Mouse (Mus musculus) CH12.LX (cell line): ENCODE data around the gene Mdm4. TPM values are rescaled to one million over a fixed set of nuclear protein-coding genes. Genes with fewer than 3 reads are reported as not detected.
A peak's percentile ranks its signal among the peaks of the same experiment; 100 is the strongest.

Experiments used
- DNase-seq: peaks from one replicate; pipeline ENCODE4 v3.0.0-alpha.2; 2013; ENCODE audit errors: extremely low read depth
- H3K27ac ChIP-seq: 2 replicates; pipeline ENCODE4 v1.5.1; 2012; ENCODE audit warnings: low read depth, mild to moderate bottlenecking, control low read depth, moderate library complexity; ENCODE audit not compliant: insufficient read depth
- H3K27me3 ChIP-seq: replicated peaks from 2 replicates; pipeline ENCODE3; 2012; ENCODE audit warnings: inconsistent platforms
- H3K36me3 ChIP-seq, 2 experiments: replicated peaks in 1 of 2; 2 replicates each; pipeline versions ENCODE3 to v1.6.1; 2012; ENCODE audit warnings: inconsistent platforms in 1 of 2, low read length in 1 of 2, mild to moderate bottlenecking in 1 of 2, mixed read lengths in 1 of 2, moderate library complexity in 1 of 2; ENCODE audit not compliant: control insufficient read depth in 1 of 2, insufficient read depth in 1 of 2
- H3K4me1 ChIP-seq, 2 experiments: 2 replicates each; pipeline ENCODE4 v1.6.1; 2012; ENCODE audit warnings: inconsistent platforms in 1 of 2, moderate library complexity in 1 of 2; ENCODE audit not compliant: insufficient read depth in 2 of 2, control insufficient read depth in 1 of 2
- H3K4me2 ChIP-seq: 2 replicates; pipeline ENCODE4 v1.6.1; 2012; ENCODE audit warnings: low read depth, mild to moderate bottlenecking, control low read depth; ENCODE audit not compliant: poor library complexity, insufficient read depth, severe bottlenecking
- H3K4me3 ChIP-seq, 3 experiments: fragments of 150-350 bp in 1 of 3; sonication (generic) in 1 of 3; replicated peaks in 1 of 3; 2 replicates each; pipeline versions ENCODE3 to v1.5.1; 2011 to 2012; ENCODE audit warnings: low read depth in 2 of 3, low read length in 2 of 3, mild to moderate bottlenecking in 2 of 3, moderate library complexity in 2 of 3, control low read depth in 1 of 3, improper control_type of control experiment in 1 of 3, inconsistent platforms in 1 of 3, mixed read lengths in 1 of 3; ENCODE audit not compliant: poor library complexity in 1 of 3
- H3K79me2 ChIP-seq: replicated peaks from 2 replicates; pipeline ENCODE4 v1.6.1; 2012; ENCODE audit warnings: mild to moderate bottlenecking, moderate library complexity; ENCODE audit not compliant: control insufficient read depth, poor library complexity, insufficient read depth, severe bottlenecking; ENCODE audit errors: extremely low read depth
- H3K9ac ChIP-seq: 2 replicates; pipeline ENCODE4 v1.6.1; 2012; ENCODE audit warnings: low read depth, mild to moderate bottlenecking, control low read depth, moderate library complexity; ENCODE audit not compliant: insufficient read depth
- H3K9me3 ChIP-seq: replicated peaks from 2 replicates; pipeline ENCODE3; 2012; ENCODE audit warnings: low read length, inconsistent platforms, mixed read lengths
- BHLHE40 ChIP-seq: IDR thresholded peaks from 2 replicates; pipeline ENCODE4 v1.6.1; 2011; ENCODE audit warnings: mild to moderate bottlenecking, low read depth, low read length, improper control_type of control experiment
- CHD1 ChIP-seq: IDR thresholded peaks from 2 replicates; pipeline ENCODE4 v1.6.1; 2012; ENCODE audit warnings: low read depth, low read length, improper control_type of control experiment, inconsistent platforms
- CTCF ChIP-seq, 2 experiments: IDR thresholded peaks in 1 of 2; conservative IDR thresholded peaks in 1 of 2; 2 replicates each; pipeline ENCODE4 v1.5.1; 2011 to 2012; ENCODE audit warnings: low read depth in 2 of 2, low read length in 2 of 2, improper control_type of control experiment in 1 of 2, inconsistent platforms in 1 of 2, mild to moderate bottlenecking in 1 of 2, moderate library complexity in 1 of 2
- E2F4 ChIP-seq: IDR thresholded peaks from 2 replicates; pipeline ENCODE4 v1.6.1; 2011; ENCODE audit warnings: low read depth, low read length, improper control_type of control experiment; ENCODE audit not compliant: insufficient replicate concordance
- EP300 ChIP-seq: IDR thresholded peaks from 2 replicates; pipeline ENCODE4 v1.6.1; 2011; ENCODE audit warnings: low read length, improper control_type of control experiment
- ETS1 ChIP-seq: conservative IDR thresholded peaks from 2 replicates; pipeline ENCODE4 v1.6.1; 2012; ENCODE audit warnings: low read depth, mild to moderate bottlenecking, inconsistent platforms, low read length, improper control_type of control experiment, moderate library complexity
- GABPA ChIP-seq: IDR thresholded peaks from 2 replicates; pipeline ENCODE4 v1.6.1; 2012; ENCODE audit warnings: low read depth, low read length, improper control_type of control experiment, inconsistent platforms; ENCODE audit not compliant: insufficient replicate concordance
- HCFC1 ChIP-seq: IDR thresholded peaks from 2 replicates; pipeline ENCODE4 v1.6.1; 2012; ENCODE audit warnings: low read depth, mild to moderate bottlenecking, inconsistent platforms, low read length, improper control_type of control experiment
- IRF4 ChIP-seq: IDR thresholded peaks from 2 replicates; pipeline ENCODE4 v1.6.1; 2014; ENCODE audit warnings: low read depth, mild to moderate bottlenecking, inconsistent platforms, low read length, improper control_type of control experiment
- JUN ChIP-seq: IDR thresholded peaks from 2 replicates; pipeline ENCODE4 v1.6.1; 2011; ENCODE audit warnings: low read depth, mild to moderate bottlenecking, low read length, improper control_type of control experiment, moderate library complexity; ENCODE audit not compliant: insufficient read depth
- JUND ChIP-seq: conservative IDR thresholded peaks from 2 replicates; pipeline ENCODE4 v1.6.1; 2011; ENCODE audit warnings: low read depth, low read length, improper control_type of control experiment
- KAT2A ChIP-seq: IDR thresholded peaks from 2 replicates; pipeline ENCODE4 v1.6.1; 2012; ENCODE audit warnings: low read length, improper control_type of control experiment, inconsistent platforms; ENCODE audit not compliant: insufficient replicate concordance
- MAFK ChIP-seq: IDR thresholded peaks from 2 replicates; pipeline ENCODE4 v1.6.1; 2011; ENCODE audit warnings: low read length, improper control_type of control experiment; ENCODE audit not compliant: insufficient replicate concordance
- MAX ChIP-seq: IDR thresholded peaks from 2 replicates; pipeline ENCODE4 v1.6.1; 2011; ENCODE audit warnings: low read length, improper control_type of control experiment
- MAZ ChIP-seq: IDR thresholded peaks from 2 replicates; pipeline ENCODE4 v1.6.1; 2012; ENCODE audit warnings: low read depth, mild to moderate bottlenecking, inconsistent platforms, low read length, improper control_type of control experiment, moderate library complexity
- MEF2A ChIP-seq: IDR thresholded peaks from 2 replicates; pipeline ENCODE4 v1.6.1; 2014; ENCODE audit warnings: low read depth, mild to moderate bottlenecking, inconsistent platforms, low read length, improper control_type of control experiment, borderline replicate concordance
- MYC ChIP-seq: IDR thresholded peaks from 2 replicates; pipeline ENCODE4 v1.6.1; 2011; ENCODE audit warnings: low read depth, mild to moderate bottlenecking, improper control_type of control experiment, low read length
- NELFE ChIP-seq: IDR thresholded peaks from 2 replicates; pipeline ENCODE4 v1.6.1; 2011; ENCODE audit warnings: low read depth, low read length, improper control_type of control experiment
- NRF1 ChIP-seq: IDR thresholded peaks from 2 replicates; pipeline ENCODE4 v1.6.1; 2014; ENCODE audit warnings: low read depth, mild to moderate bottlenecking, inconsistent platforms, low read length, improper control_type of control experiment, moderate library complexity
- PAX5 ChIP-seq: IDR thresholded peaks from 2 replicates; pipeline ENCODE4 v1.6.1; 2012; ENCODE audit warnings: low read length, inconsistent platforms, mixed read lengths
- POLR2A ChIP-seq: IDR thresholded peaks from 2 replicates; pipeline ENCODE4 v1.6.1; 2011; ENCODE audit warnings: low read depth, mild to moderate bottlenecking, improper control_type of control experiment, low read length
- POLR2AphosphoS2 ChIP-seq: IDR thresholded peaks from 2 replicates; pipeline ENCODE4 v1.6.1; 2011; ENCODE audit warnings: low read depth, low read length, improper control_type of control experiment
- RCOR1 ChIP-seq: conservative IDR thresholded peaks from 2 replicates; pipeline ENCODE4 v1.6.1; 2012; ENCODE audit warnings: low read depth, mild to moderate bottlenecking, inconsistent platforms, low read length, improper control_type of control experiment
- SIN3A ChIP-seq: IDR thresholded peaks from 2 replicates; pipeline ENCODE4 v1.6.1; 2012; ENCODE audit warnings: low read length, improper control_type of control experiment, inconsistent platforms
- SMC3 ChIP-seq: IDR thresholded peaks from 2 replicates; pipeline ENCODE4 v1.6.1; 2011; ENCODE audit warnings: low read depth, low read length, improper control_type of control experiment
- TBP ChIP-seq: conservative IDR thresholded peaks from 2 replicates; pipeline ENCODE4 v1.6.1; 2011; ENCODE audit warnings: low read depth, low read length, improper control_type of control experiment
- TCF12 ChIP-seq: IDR thresholded peaks from 2 replicates; pipeline ENCODE4 v1.6.1; 2014; ENCODE audit warnings: low read depth, mild to moderate bottlenecking, inconsistent platforms, low read length, improper control_type of control experiment
- USF1 ChIP-seq: IDR thresholded peaks from 2 replicates; pipeline ENCODE4 v1.6.1; 2014; ENCODE audit warnings: low read depth, mild to moderate bottlenecking, inconsistent platforms, low read length, improper control_type of control experiment
- USF2 ChIP-seq: conservative IDR thresholded peaks from 2 replicates; pipeline ENCODE4 v1.6.1; 2011; ENCODE audit warnings: low read depth, low read length, improper control_type of control experiment
- ZC3H11A ChIP-seq: IDR thresholded peaks from 2 replicates; pipeline ENCODE4 v1.6.1; 2012; ENCODE audit warnings: low read depth, mild to moderate bottlenecking, inconsistent platforms, low read length, improper control_type of control experiment
- ZMIZ1 ChIP-seq: IDR thresholded peaks from 2 replicates; pipeline ENCODE4 v1.6.1; 2012; ENCODE audit warnings: low read depth, mild to moderate bottlenecking, inconsistent platforms, low read length, improper control_type of control experiment
- ZNF384 ChIP-seq: IDR thresholded peaks from 2 replicates; pipeline ENCODE4 v1.6.1; 2012; ENCODE audit warnings: low read depth, low read length, improper control_type of control experiment, inconsistent platforms
- dilution Hi-C: fragments of 300-500 bp; cut with MboI; formaldehyde crosslinking; loops from 2 replicates; pipeline ENCODE4 v1.14.3; 2020; ENCODE audit warnings: low sequenced_read_pairs; ENCODE audit not compliant: extremely low pct_unique_long_range_greater_than_20kb, extremely low pct_ligation_motif_present
- in situ Hi-C: fragments of 300-500 bp; cut with MboI; formaldehyde crosslinking; loops from 3 replicates; pipeline ENCODE4 v1.14.3; 2019; ENCODE audit warnings: low sequenced_read_pairs, low pct_ligation_motif_present, low pct_unique_long_range_greater_than_20kb, mixed read lengths
- polyA plus RNA-seq: library from polyadenylated mRNA; unstranded; fragments of >175 nt; gene quantifications from 2 replicates; pipeline ENCODE4 v1.2.1, GENCODE M21; 2012; ENCODE audit warnings: low read depth; ENCODE audit not compliant: insufficient read length
- total RNA-seq, 2 experiments: library from RNA; depleted of rRNA; stranded (reverse); fragments of 300-350 nt in 1 of 2; fragments of >200 nt in 1 of 2; gene quantifications; 2 replicates each; pipeline ENCODE4 v1.2.3; 2012 to 2014

The Mdm4 gene
- total and polyA plus RNA-seq, 3 experiments = 66.5 to 107 (median 78.9) TPM

GRCm38 (mm10) chr1:133019312-133019711, 11.0 kb downstream of the Mdm4 start:
- Histone ChIP-seq H3K36me3 (peaks cover 26 to 40% of the 10 kb centered on the region in 2 experiments), H3K4me3 (peak overlapping the region; percentile 34 to 53 (median 52)), H3K9ac (peak overlapping the region; percentile 64), H3K4me2 (peak overlapping the region; percentile 90), H3K27ac (peak overlapping the region; percentile 98), H3K27me3 (no peaks in the 10 kb centered on the region), H3K4me1 (peaks cover 4 to 30% of the 10 kb centered on the region in 2 experiments; a peak in 3 of 4 replicates), H3K79me2 (peaks cover 75% of the 10 kb centered on the region), H3K9me3 (peaks cover 3% of the 10 kb centered on the region)
- in situ Hi-C loops (no loop called here), dilution Hi-C loops (no loop called here)
- TF ChIP-seq ZC3H11A = no peak
- no peak for TF ChIP-seq USF2
- no peak for TF ChIP-seq MAFK
- TF ChIP-seq ZNF384 = no peak
- TF ChIP-seq ETS1 = peak; percentile 58; the same call in 1 of the 2 replicates
- TF ChIP-seq POLR2AphosphoS2 = no peak
- peak; percentile 65 for TF ChIP-seq BHLHE40
- TF ChIP-seq SIN3A = peak; percentile 47; the same call in 1 of the 2 replicates
- TF ChIP-seq EP300 = peak; percentile 89
- peak; percentile 82; the same call in 1 of the 2 replicates for TF ChIP-seq TCF12
- TF ChIP-seq POLR2A = peak; percentile 34
- no peak for TF ChIP-seq MAX
- TF ChIP-seq CHD1 = peak; percentile 99
- TF ChIP-seq JUN = peak; percentile 9; the same call in 1 of the 2 replicates
- TF ChIP-seq KAT2A = no peak
- TF ChIP-seq MEF2A = peak; percentile 71; the same call in 1 of the 2 replicates
- no peak for TF ChIP-seq E2F4
- TF ChIP-seq TBP = peak; percentile 82
- 0 out of 2 replicates have a peak, but pooled peaks have one; percentile 41 for TF ChIP-seq JUND
- no peak for TF ChIP-seq RCOR1
- peak; percentile 67 for TF ChIP-seq IRF4
- peak; percentile 68 for DNase-seq

GRCm38 (mm10) chr1:133018580-133018979, 11.8 kb downstream of the Mdm4 start:
- no peaks in the 10 kb centered on the region for H3K27me3 ChIP-seq
- H3K4me3 ChIP-seq = peak overlapping the region; percentile 34 to 53 (median 52)
- H3K36me3 ChIP-seq = peaks cover 29 to 47% of the 10 kb centered on the region in 2 experiments
- H3K27ac ChIP-seq = peak overlapping the region; percentile 98
- H3K4me1 ChIP-seq = peaks cover 4 to 37% of the 10 kb centered on the region in 2 experiments; a peak in 3 of 4 replicates
- peaks cover 75% of the 10 kb centered on the region for H3K79me2 ChIP-seq
- H3K4me2 ChIP-seq = peak overlapping the region; percentile 90
- dilution Hi-C loops = no loop called here
- H3K9ac ChIP-seq = peak overlapping the region; percentile 64
- no peak for DNase-seq
- in situ Hi-C loops = no loop called here
- H3K9me3 ChIP-seq = peaks cover 3% of the 10 kb centered on the region
- TF ChIP-seq MAZ = no peak
- TF ChIP-seq MAFK = no peak
- TF ChIP-seq HCFC1 = no peak
- TF ChIP-seq JUND = peak; percentile 67
- no peak for TF ChIP-seq KAT2A
- TF ChIP-seq NELFE = no peak
- TF ChIP-seq CTCF (conservative IDR thresholded peaks at IDR 0.05 in 1 of 2, IDR thresholded peaks at IDR 0.05 in 1 of 2; ENCODE audit: low read depth in 2 of 2, low read length in 2 of 2) = no peak
- peak; percentile 36 for TF ChIP-seq JUN
- no peak for TF ChIP-seq ETS1
- no peak for TF ChIP-seq ZC3H11A
- TF ChIP-seq USF1 = no peak
- TF ChIP-seq MYC = no peak
- TF ChIP-seq IRF4 = 0 out of 2 replicates have a peak, but pooled peaks have one; percentile 5
- no peak for TF ChIP-seq SMC3
- TF ChIP-seq SIN3A = peak; percentile 21; the same call in 1 of the 2 replicates
- no peak for TF ChIP-seq POLR2AphosphoS2
- no peak for TF ChIP-seq GABPA
- TF ChIP-seq NRF1 = no peak
- no peak for TF ChIP-seq PAX5
- no peak for TF ChIP-seq ZMIZ1
